Mouse (Mus musculus) heart, embryonic 16.5 days (tissue): Measurements from ENCODE around the gene Hs1bp3. TPM values are rescaled to one million over a fixed set of nuclear protein-coding genes. Genes with fewer than 3 reads are reported as not detected.

ENCODE experiments used
- ATAC-seq: fragments of 200-750 bp; cut with Nextera tagmentation; replicated peaks from 2 replicates; pipeline ENCODE4 v1.8.0; 2017; ENCODE audit warnings: moderate number of reproducible peaks; ENCODE audit not compliant: insufficient read depth, low FRiP score; ENCODE audit errors: extremely low read depth
- H3K27ac ChIP-seq: fragments of 300-500 bp; sonication (generic); 2 replicates; pipeline ENCODE4 v1.5.1; 2014; ENCODE audit warnings: mild to moderate bottlenecking, low read length, control low read depth, moderate library complexity
- H3K27me3 ChIP-seq: fragments of 300-500 bp; sonication (generic); 2 replicates; pipeline ENCODE4 v1.6.1; 2014; ENCODE audit warnings: low read length, mixed read lengths; ENCODE audit not compliant: control insufficient read depth, insufficient read depth
- H3K36me3 ChIP-seq: fragments of 300-500 bp; sonication (generic); 2 replicates; pipeline ENCODE4 v1.6.1; 2014; ENCODE audit not compliant: control insufficient read depth, insufficient read depth
- H3K4me1 ChIP-seq: fragments of 300-500 bp; sonication (generic); 2 replicates; pipeline ENCODE4 v1.6.1; 2014; ENCODE audit warnings: low read length, mixed read lengths; ENCODE audit not compliant: control insufficient read depth, insufficient read depth
- H3K4me2 ChIP-seq: fragments of 300-500 bp; sonication (generic); 2 replicates; pipeline ENCODE4 v1.6.1; 2014; ENCODE audit warnings: low read depth, mild to moderate bottlenecking, control low read depth, low read length
- H3K4me3 ChIP-seq: fragments of 300-500 bp; sonication (generic); 2 replicates; pipeline ENCODE4 v1.5.1; 2014; ENCODE audit warnings: mild to moderate bottlenecking, control low read depth, low read length
- H3K9ac ChIP-seq: fragments of 300-500 bp; sonication (generic); 2 replicates; pipeline ENCODE4 v1.6.1; 2014; ENCODE audit warnings: low read length, control low read depth
- H3K9me3 ChIP-seq: fragments of 300-500 bp; sonication (generic); replicated peaks from 2 replicates; pipeline ENCODE4 v1.6.1; 2016; ENCODE audit warnings: low read length; ENCODE audit not compliant: control insufficient read depth
- WGBS: fragments of 180-500 bp; shearing (Covaris S2); extraction: QIAGEN DNeasy Blood & Tissue Kit; methylation state at CpG from one replicate; pipeline ENCODE4 v1.1.7; 2014; 5-methylcytosine and 5-hydroxymethylcytosine counted together
- polyA plus RNA-seq: library from polyadenylated mRNA; unstranded; fragments of >200 nt; fragmentation: Nextera tagmentation; extraction: Ambion mirVana; gene quantifications from 2 replicates; pipeline ENCODE4 v1.2.1, GENCODE M21; 2015

The Hs1bp3 gene
- polyA plus RNA-seq, 1 experiment from 2014 or later: 15.1 TPM

GRCm38 (mm10) chr12:8348733-8349513 lies 35.7 kb downstream of the Hs1bp3 start:
- H3K9me3 ChIP-seq: no peaks in the 10 kb centered on the region
- H3K36me3 ChIP-seq: no peaks in the 10 kb centered on the region
- H3K4me2 ChIP-seq: no peak overlapping the region
- H3K27ac ChIP-seq: no peak overlapping the region
- H3K4me1 ChIP-seq: peaks cover 12% of the 10 kb centered on the region
- no peak overlapping the region for H3K4me3 ChIP-seq
- WGBS: 65% methylated on average over 9 of the region's 9 CpGs
- H3K27me3 ChIP-seq: no peaks in the 10 kb centered on the region; the same call in 1 of the 2 replicates
- no peak for ATAC-seq
- H3K9ac ChIP-seq: no peak overlapping the region

- Histone ChIP-seq H3K4me2 (no peak overlapping the region), H3K36me3 (no peaks in the 10 kb centered on the region), H3K4me3 (no peak overlapping the region), H3K9ac (no peak overlapping the region), H3K27me3 (no peaks in the 10 kb centered on the region), H3K4me1 (peaks cover 9% of the 10 kb centered on the region), H3K9me3 (peaks cover 3% of the 10 kb centered on the region), H3K27ac (peak overlapping the region; percentile 65)
- WGBS: 30% methylated on average over 4 of the region's 4 CpGs
- peak; percentile 62; the same call in 1 of the 2 replicates for ATAC-seq
Measured at GRCm38 (mm10) chr12:8351025-8351903, 38.0 kb downstream of the Hs1bp3 start.

DNA sequence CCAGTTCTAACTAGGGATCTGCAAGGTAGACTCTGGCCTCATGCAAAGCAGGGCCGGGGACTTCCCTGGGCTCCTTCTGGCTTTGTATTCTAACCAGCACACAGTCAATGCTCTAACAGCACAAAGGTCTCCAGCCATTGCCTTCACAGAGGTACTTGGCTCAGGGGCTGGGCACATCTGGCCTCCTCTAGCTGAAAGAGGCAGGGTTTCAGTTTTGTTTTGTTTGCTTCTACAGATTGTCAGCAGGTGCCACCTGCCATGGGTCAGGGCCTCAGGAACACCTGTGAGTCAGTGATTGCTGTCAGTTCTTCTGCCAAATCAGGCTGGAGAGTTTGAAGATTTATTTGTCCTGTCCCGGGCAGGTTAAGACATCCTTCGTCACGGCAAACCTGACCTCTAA lies 39.8 kb downstream of the Hs1bp3 start:
- ATAC-seq: no peak
- no peak overlapping the region for H3K9ac ChIP-seq
- 77% methylated on average over 4 of the region's 4 CpGs for WGBS
- H3K4me1 ChIP-seq: peaks cover 15% of the 10 kb centered on the region
- peaks cover 3% of the 10 kb centered on the region for H3K9me3 ChIP-seq
- no peak overlapping the region for H3K4me2 ChIP-seq
- H3K27me3 ChIP-seq: no peaks in the 10 kb centered on the region
- H3K4me3 ChIP-seq: no peak overlapping the region
- H3K27ac ChIP-seq: no peak overlapping the region
- H3K36me3 ChIP-seq: no peaks in the 10 kb centered on the region

DNA sequence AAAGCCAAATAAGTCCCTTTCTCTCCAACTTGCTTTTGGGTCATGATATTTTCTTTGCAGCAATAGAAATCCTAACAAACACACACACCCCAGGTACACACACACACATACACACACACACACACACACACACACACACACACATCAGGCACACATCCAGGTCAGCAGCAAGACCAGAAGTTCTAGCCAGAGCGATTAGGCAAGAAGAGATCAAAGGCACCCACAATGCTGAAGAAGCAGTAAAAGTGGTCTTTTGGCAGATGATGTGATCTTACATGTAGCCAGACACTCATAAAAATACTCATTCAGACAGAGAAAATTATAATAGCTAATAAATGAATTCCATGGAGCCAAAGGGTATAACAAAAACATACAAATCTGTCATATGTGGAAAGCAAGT lies 41.0 kb downstream of the Hs1bp3 start:
- ATAC-seq: no peak
- Histone ChIP-seq H3K27ac (no peak overlapping the region), H3K9me3 (peaks cover 3% of the 10 kb centered on the region), H3K36me3 (no peaks in the 10 kb centered on the region), H3K4me3 (no peak overlapping the region), H3K9ac (no peak overlapping the region), H3K27me3 (no peaks in the 10 kb centered on the region), H3K4me1 (peaks cover 20% of the 10 kb centered on the region), H3K4me2 (no peak overlapping the region)
- 88% methylated on average over 1 of the region's 1 CpGs for WGBS

DNA sequence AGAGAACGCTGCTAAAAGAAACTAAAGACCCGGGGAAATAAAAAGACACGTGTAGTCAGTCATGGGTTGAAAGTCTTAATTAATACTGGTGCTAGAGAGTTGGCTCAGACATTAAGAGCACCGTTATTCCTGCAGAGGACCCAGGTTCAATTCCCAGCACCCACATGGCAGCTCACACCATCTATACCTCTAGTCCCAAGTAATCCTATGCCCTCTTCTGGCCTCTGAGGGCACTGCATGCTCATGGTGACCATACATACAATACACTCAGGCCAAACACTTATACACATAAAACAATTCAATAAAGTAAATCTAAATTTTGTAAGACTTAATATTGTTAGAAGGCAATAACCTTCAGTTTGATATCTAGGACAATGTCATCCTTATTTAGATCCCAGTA lies 41.8 kb downstream of the Hs1bp3 start:
- 95% methylated on average over 4 of the region's 4 CpGs for WGBS

GRCm38 (mm10) chr12:8357449-8357848 lies 44.2 kb downstream of the Hs1bp3 start:
- no peaks in the 10 kb centered on the region for H3K27me3 ChIP-seq
- H3K36me3 ChIP-seq: no peaks in the 10 kb centered on the region
- H3K9ac ChIP-seq: peak overlapping the region; percentile 43; the same call in 1 of the 2 replicates
- H3K4me3 ChIP-seq: no peak overlapping the region
- WGBS: 24% methylated on average over 5 of the region's 5 CpGs
- ATAC-seq: peak; percentile 95
- peak overlapping the region; percentile 71 for H3K27ac ChIP-seq
- peak overlapping the region; percentile 22; the same call in 1 of the 2 replicates for H3K4me2 ChIP-seq
- H3K4me1 ChIP-seq: peaks cover 15% of the 10 kb centered on the region
- peaks cover 3% of the 10 kb centered on the region for H3K9me3 ChIP-seq

More for the DNA sequence above, 41.8 kb downstream of the Hs1bp3 start:
- peaks cover 20% of the 10 kb centered on the region for H3K4me1 ChIP-seq
- H3K36me3 ChIP-seq: no peaks in the 10 kb centered on the region
- H3K9me3 ChIP-seq: peaks cover 3% of the 10 kb centered on the region
- no peak overlapping the region for H3K27ac ChIP-seq
- ATAC-seq: no peak
- H3K4me2 ChIP-seq: no peak overlapping the region
- H3K4me3 ChIP-seq: no peak overlapping the region
- no peaks in the 10 kb centered on the region for H3K27me3 ChIP-seq
- H3K9ac ChIP-seq: no peak overlapping the region

GRCm38 (mm10) chr12:8358344-8358966 lies 45.2 kb downstream of the Hs1bp3 start:
- Histone ChIP-seq H3K27ac (peak overlapping the region; percentile 71; the same call in 1 of the 2 replicates), H3K4me3 (no peak overlapping the region), H3K9ac (no peak overlapping the region), H3K4me2 (no peak overlapping the region), H3K27me3 (no peaks in the 10 kb centered on the region), H3K4me1 (peaks cover 15% of the 10 kb centered on the region), H3K36me3 (no peaks in the 10 kb centered on the region), H3K9me3 (peaks cover 3% of the 10 kb centered on the region)
- no peak for ATAC-seq
- 72% methylated on average over 5 of the region's 5 CpGs for WGBS

- Histone ChIP-seq H3K36me3 (no peaks in the 10 kb centered on the region), H3K27ac (no peak overlapping the region), H3K9me3 (peaks cover 3% of the 10 kb centered on the region), H3K4me3 (no peak overlapping the region), H3K4me1 (peaks cover 15% of the 10 kb centered on the region), H3K4me2 (no peak overlapping the region), H3K27me3 (no peaks in the 10 kb centered on the region), H3K9ac (no peak overlapping the region)
- ATAC-seq: no peak
- 84% methylated on average over 3 of the region's 3 CpGs for WGBS
Measured at GRCm38 (mm10) chr12:8359418-8360112, 46.3 kb downstream of the Hs1bp3 start.
